Mouse (Mus musculus): ENCODE data around the gene Cdkl4.
"Not testable (repeated sequence)": the region's sequence is repeated elsewhere in the genome, so short reads cannot be mapped to it uniquely, and the experiment has no call there.

Cdkl4 gene

GRCm38 (mm10) chr17:80568441-80568840 is 9.2 kb downstream of the Cdkl4 start:
- in situ Hi-C loops (cut with MboI; ENCODE audit: unreplicated experiment in 2 of 2): loop anchor here in 1 of 2 experiments (25.0 kb wide), 3 partner anchors 531 to 906 kb away; partner anchors contain the start of gene Atl2

- in situ Hi-C loops (cut with MboI; ENCODE audit: unreplicated experiment in 2 of 2): loop anchor here (5.0 to 25.0 kb wide), 4 partner anchors 357 to 902 kb away; partner anchors contain the start of genes Atl2 (in 1 of the 2), Srsf7 (in 1 of the 2) and Ttc39d (in 1 of the 2)
Observed at GRCm38 (mm10) chr17:80564611-80564924, 13.0 kb downstream of the Cdkl4 start.

- in situ Hi-C loops (cut with MboI; ENCODE audit: unreplicated experiment in 2 of 2): loop anchor here (5.0 to 25.0 kb wide), 4 partner anchors 357 to 902 kb away; partner anchors contain the start of genes Atl2 (in 1 of the 2), Srsf7 (in 1 of the 2) and Ttc39d (in 1 of the 2)
Observed at GRCm38 (mm10) chr17:80563762-80564610, 13.6 kb downstream of the Cdkl4 start.

GRCm38 (mm10) chr17:80562792-80563191 is 14.8 kb downstream of the Cdkl4 start:
- in situ Hi-C loops (cut with MboI; ENCODE audit: unreplicated experiment in 2 of 2): loop anchor here (5.0 to 25.0 kb wide), 4 partner anchors 355 to 900 kb away; partner anchors contain the start of genes Atl2 (in 1 of the 2), Srsf7 (in 1 of the 2) and Ttc39d (in 1 of the 2)

- in situ Hi-C loops (cut with MboI; ENCODE audit: unreplicated experiment in 2 of 2): loop anchor here (5.0 to 25.0 kb wide), 4 partner anchors 354 to 899 kb away; partner anchors contain the start of genes Atl2 (in 1 of the 2), Srsf7 (in 1 of the 2) and Ttc39d (in 1 of the 2)
Observed at GRCm38 (mm10) chr17:80560669-80561401, 16.8 kb downstream of the Cdkl4 start.

- in situ Hi-C loops (cut with MboI; ENCODE audit: unreplicated experiment in 2 of 2): loop anchor here (5.0 to 25.0 kb wide), 10 partner anchors 102 to 897 kb away; partner anchors contain the start of genes Dhx57 (in 2 of the 2), Morn2 (in 2 of the 2), Atl2 (in 1 of the 2) and Srsf7 (in 1 of the 2)
Observed at GRCm38 (mm10) chr17:80559745-80560144, 17.9 kb downstream of the Cdkl4 start.

GRCm38 (mm10) chr17:80559050-80559449 is 18.6 kb downstream of the Cdkl4 start:
- in situ Hi-C loops (cut with MboI; ENCODE audit: unreplicated experiment in 2 of 2): loop anchor here (5.0 to 25.0 kb wide), 9 partner anchors 102 to 897 kb away; partner anchors contain the start of genes Dhx57 (in 2 of the 2), Morn2 (in 2 of the 2) and Atl2 (in 1 of the 2)

GRCm38 (mm10) chr17:80558583-80558982 is 19.0 kb downstream of the Cdkl4 start:
- in situ Hi-C loops (cut with MboI; ENCODE audit: unreplicated experiment in 2 of 2): loop anchor here (5.0 to 25.0 kb wide), 9 partner anchors 101 to 896 kb away; partner anchors contain the start of genes Dhx57 (in 2 of the 2), Morn2 (in 2 of the 2) and Atl2 (in 1 of the 2)

- in situ Hi-C loops (cut with MboI; ENCODE audit: unreplicated experiment in 2 of 2): loop anchor here (5.0 to 25.0 kb wide), 9 partner anchors 100 to 895 kb away; partner anchors contain the start of genes Dhx57 (in 2 of the 2), Morn2 (in 2 of the 2) and Atl2 (in 1 of the 2)
Observed at GRCm38 (mm10) chr17:80557461-80557860, 20.2 kb downstream of the Cdkl4 start.

- in situ Hi-C loops (cut with MboI; ENCODE audit: unreplicated experiment in 2 of 2): loop anchor here (5.0 to 25.0 kb wide), 6 partner anchors 96 to 891 kb away; partner anchors contain the start of gene Atl2 (in 1 of the 2)
Observed at GRCm38 (mm10) chr17:80553318-80554270, 24.0 kb downstream of the Cdkl4 start.

- in situ Hi-C loops (cut with MboI; ENCODE audit: unreplicated experiment in 2 of 2): loop anchor here (5.0 to 25.0 kb wide), 6 partner anchors 95 to 890 kb away; partner anchors contain the start of gene Atl2 (in 1 of the 2)
Observed at GRCm38 (mm10) chr17:80552653-80553052, 25.0 kb downstream of the Cdkl4 start.

- in situ Hi-C loops (cut with MboI; ENCODE audit: unreplicated experiment in 2 of 2): loop anchor here (5.0 to 25.0 kb wide), 6 partner anchors 94 to 889 kb away; partner anchors contain the start of gene Atl2 (in 1 of the 2)
Observed at GRCm38 (mm10) chr17:80550981-80551380, 26.6 kb downstream of the Cdkl4 start.

GRCm38 (mm10) chr17:80546846-80547245 is 30.8 kb downstream of the Cdkl4 start:
- in situ Hi-C loops (cut with MboI; ENCODE audit: unreplicated experiment in 2 of 2): loop anchor here in 1 of 2 experiments (5.0 kb wide), 1 partner anchor 60 kb away; no protein-coding TSS in a partner anchor

- in situ Hi-C loops (cut with MboI; ENCODE audit: unreplicated experiment in 2 of 2): loop anchor here in 1 of 2 experiments (5.0 kb wide), 1 partner anchor 59 kb away; no protein-coding TSS in a partner anchor
Observed at GRCm38 (mm10) chr17:80546227-80546626, 31.4 kb downstream of the Cdkl4 start.

- in situ Hi-C loops (cut with MboI; ENCODE audit: unreplicated experiment in 2 of 2): no loop called here
Observed at GRCm38 (mm10) chr17:80543646-80544045, 34.0 kb downstream of the Cdkl4 start.

- in situ Hi-C loops (cut with MboI; ENCODE audit: unreplicated experiment in 2 of 2): no loop called here
Observed at GRCm38 (mm10) chr17:80537136-80537535, 40.5 kb downstream of the Cdkl4 start.

GRCm38 (mm10) chr17:80535633-80536032 is 42.0 kb downstream of the Cdkl4 start:
- in situ Hi-C loops (cut with MboI; ENCODE audit: unreplicated experiment in 2 of 2): no loop called here

GRCm38 (mm10) chr17:80531351-80531750 is 46.3 kb downstream of the Cdkl4 start:
- in situ Hi-C loops (cut with MboI; ENCODE audit: unreplicated experiment in 2 of 2): not testable (repeated sequence)

GRCm38 (mm10) chr17:80523231-80523630 is 54.4 kb downstream of the Cdkl4 start:
- in situ Hi-C loops (cut with MboI; ENCODE audit: unreplicated experiment in 2 of 2): no loop called here

Data from v-Abl transformed pro-B cells (cell line).